Mouse (Mus musculus) A20 (cell line): Measurements from ENCODE around the gene Mgst3.

Source experiments
- DNase-seq: peaks from one replicate; pipeline ENCODE4 v3.0.0-alpha.2; 2011; ENCODE audit warnings: low read depth, low spot score

Mgst3 gene

DNA sequence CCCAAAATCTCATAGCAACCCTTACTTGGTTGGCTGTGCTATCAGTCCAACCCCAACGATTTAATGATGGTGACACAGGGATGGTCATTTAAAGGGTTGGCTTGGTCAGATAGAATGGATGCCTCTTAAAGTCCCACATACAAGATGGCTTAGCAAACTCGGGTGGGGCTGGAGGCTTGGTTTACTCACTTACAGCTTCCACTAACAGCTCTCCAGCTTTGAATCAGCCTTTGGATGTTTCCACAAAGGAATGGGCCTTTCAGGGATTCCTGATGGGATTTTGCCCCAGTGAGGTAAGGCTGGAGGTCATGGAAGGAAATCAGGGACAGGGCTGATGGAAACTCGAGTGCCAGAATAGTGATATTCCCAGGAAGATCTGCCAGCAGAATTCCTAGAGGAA is 5.8 kb downstream of the Mgst3 start:
- DNase-seq, result no peak

DNA sequence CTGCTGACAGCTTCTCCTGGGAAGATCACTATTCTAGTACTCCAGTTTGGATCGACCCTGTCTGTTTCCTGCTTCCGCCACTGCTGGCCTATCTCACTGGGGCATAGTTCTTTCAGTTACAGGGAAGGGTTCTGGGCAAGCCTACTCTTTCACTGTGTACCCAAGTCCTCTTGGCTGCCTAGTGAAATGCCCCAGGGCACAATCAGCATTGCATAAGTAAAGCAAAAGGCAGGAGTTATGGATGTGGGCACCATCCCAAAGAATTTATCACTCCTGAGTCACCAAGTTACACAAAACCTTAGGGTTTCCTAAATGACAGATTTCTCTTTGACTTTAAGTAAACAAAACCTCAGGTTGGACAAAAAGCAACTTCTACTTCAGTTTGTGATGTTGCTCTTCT is 6.3 kb downstream of the Mgst3 start:
- DNase-seq, result no peak

DNA sequence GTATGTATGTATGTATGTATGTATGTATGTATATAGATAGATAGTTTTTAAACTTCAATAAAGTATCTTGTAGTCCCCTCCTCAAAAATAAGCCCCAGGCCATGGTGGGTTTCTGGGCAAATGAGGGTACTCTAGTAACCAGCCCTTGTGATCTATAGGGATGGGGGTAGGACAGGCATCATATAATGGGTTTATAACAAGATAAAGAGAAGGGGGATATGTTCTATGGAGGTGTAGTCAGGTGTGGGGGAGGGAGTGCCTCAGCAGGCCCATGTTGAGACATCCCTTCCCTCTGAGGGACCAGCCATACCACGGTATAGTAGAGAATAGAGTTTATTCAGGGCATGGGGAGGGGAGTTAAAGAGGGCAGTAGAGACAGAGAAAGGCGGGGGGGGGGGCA is 7.2 kb downstream of the Mgst3 start:
- DNase-seq, result no peak

DNA sequence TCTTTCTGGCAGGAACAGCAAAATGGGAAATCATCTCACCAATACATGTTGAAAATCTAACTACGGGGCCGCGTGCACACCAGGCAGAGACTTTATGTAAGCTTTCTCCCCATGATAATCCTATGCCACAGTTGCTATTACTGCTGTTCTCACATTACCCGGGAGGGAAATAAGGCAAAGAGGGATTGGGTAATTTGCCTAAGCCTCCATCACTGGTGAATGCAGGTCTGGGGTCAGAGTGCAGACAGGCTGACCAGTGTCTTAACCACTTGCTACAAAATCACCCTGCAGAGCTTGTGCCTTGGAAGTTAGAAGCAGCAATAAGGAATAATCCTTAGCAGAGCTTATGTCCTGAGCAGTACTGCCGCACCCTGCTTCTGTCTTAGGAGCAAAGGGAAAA is 8.0 kb downstream of the Mgst3 start:
- DNase-seq, result no peak

DNA sequence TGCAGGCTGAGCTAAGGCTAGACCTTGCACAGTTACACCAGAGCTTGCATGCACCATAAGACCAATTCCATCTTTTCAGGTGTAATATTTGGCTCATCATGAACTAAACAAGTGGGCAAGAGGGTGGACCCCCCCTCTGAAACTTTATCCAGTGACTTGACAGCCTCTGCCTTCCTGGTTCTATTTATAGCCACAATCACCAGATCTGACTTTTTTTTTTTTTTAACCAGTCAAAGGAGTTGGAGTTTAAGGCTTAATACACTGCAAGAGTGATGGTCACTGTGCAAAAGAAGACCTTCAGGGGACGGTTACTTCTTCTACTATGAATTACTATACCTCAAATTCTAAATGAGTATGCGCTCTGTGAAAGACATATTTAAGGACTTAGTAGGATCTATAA is 8.4 kb downstream of the Mgst3 start:
- no peak for DNase-seq

DNA sequence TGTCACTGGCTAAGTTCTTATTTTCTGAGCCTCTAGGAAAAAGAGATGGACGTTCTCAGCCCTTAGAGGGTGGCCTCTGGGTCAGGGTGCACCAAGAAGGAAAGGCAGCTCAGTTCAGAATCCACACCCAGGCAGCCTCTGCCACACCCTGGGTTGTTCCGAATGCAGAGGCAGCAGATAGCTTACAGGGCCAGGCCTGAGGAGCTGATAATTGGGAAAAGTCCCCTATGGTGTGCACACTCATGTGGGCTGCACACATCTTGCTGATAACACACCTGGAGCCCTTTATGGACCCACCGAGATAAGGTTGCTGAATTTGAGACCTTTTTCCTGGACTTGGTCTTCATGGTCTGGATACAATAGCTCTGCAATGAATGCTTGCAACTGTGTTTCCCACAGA is 9.5 kb downstream of the Mgst3 start:
- no peak for DNase-seq

DNA sequence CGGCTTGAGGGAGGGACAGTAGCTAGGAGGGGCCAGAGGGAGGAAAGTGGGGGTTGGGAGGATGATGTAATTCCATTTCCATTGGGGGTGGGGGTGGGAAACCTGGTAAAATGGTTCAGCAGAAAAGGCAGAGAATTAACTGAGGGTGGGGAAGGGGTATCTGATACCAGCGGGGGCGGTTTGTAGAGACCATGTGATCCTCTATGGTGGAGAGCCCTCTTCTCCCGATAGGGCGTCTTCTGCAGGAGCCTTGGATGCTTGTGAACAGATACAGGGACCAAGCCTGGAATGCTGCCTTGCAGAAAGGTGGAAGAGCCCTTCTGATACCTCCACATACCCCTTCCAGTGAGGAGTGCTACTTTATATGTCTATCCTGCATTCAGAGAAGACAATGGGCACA is 10.5 kb downstream of the Mgst3 start:
- no peak for DNase-seq

DNA sequence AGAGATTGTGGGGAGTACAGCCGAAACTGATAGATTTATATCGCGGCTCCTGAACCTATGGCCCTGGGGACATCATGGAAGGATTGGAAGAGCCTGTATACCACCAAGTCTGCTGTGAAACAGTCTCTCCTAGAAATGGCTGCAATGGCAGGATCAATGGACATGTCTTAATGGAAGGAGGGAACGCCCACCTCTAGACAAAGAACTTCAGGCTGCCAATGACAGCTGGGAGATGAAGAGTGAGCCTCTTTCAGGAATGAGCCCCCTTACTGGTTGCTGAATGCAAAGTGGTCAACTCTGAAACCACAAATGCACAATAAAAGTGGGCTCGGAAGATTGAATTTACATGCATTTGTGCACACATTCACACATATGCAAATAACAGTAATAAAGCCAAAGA is 10.9 kb downstream of the Mgst3 start:
- no peak for DNase-seq

DNA sequence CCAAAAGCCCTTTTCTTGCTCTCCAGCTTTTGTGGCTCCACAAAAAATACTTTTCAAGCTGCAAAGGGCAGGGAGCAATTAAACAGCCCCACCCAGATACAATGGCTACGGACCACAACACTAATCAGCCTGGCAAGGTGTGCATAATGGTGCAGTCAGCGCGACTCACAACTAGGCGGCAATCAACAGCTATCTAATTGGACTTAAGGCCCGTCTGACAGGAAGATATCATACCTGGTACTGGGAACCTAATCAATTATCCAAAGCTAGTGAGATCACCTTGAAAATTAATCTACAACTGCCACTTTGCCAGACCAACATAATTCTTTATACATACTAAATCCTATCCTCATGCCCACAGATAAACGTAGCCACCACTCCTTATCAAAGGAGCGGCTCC is 11.3 kb downstream of the Mgst3 start:
- DNase-seq, result no peak

DNA sequence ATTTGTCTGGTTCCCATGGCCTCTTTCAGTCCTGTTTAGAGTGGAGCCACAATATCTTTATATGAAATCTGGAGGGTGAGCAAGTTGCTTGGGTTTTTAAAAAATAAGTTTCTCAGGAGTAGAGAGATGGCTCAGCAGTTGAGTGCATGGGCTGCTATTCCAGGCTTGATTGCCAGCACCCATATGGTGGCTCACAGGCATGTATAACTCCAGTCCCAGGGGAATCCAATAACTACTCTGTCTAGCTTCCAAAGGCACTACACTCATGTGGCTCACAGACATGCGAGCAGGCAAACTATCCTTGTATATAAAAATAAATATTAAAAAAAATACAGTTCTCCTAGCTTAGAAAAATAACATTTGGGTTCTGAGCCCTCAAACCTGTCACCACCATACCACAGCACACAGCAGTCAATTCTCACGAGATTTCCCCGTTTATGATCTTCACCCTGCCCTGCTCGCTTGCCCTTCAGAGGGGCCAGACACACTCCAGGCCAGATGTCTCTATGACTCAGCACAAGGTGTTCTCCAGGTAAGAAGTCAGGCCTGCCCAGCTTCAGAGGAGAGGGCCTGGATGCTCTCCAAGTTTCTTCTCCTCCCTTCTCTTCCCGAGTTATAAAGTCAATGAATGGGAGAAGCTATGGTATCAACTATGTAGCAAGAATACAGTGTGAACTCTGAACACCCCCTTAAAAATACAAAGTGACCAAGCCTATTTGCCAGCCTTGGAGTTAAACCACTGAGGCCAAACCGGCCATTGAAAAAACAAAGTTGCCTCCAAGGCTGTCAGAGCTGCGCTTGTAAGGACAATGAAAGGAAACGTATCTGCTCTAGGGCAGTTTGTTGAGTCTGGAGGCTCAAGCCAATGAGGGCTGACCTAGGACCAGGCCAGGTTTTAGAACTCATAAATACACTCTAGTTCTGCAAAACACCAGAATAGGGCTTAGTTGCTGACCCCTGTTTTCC is 12.3 kb downstream of the Mgst3 start:
- DNase-seq, result no peak

DNA sequence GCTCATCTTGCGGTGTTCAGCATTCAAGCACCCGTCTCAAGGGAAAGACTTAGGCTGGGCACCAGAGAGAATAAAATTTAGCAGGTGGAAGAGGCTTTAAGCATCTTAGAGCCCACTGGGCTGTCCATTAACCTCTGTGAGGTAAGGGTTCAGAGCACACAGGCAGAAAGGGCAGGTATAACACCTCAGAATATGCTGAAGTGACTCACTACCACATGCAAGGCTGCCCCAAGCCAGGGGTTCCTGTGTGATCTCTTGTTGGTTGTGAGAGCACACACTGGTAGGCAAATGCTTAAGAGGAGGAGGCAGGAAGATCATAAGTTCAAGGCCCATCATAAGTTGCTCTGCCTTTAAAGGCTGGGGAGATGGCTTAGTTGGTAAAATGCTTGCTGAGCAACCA is 13.4 kb downstream of the Mgst3 start:
- DNase-seq, result no peak

DNA sequence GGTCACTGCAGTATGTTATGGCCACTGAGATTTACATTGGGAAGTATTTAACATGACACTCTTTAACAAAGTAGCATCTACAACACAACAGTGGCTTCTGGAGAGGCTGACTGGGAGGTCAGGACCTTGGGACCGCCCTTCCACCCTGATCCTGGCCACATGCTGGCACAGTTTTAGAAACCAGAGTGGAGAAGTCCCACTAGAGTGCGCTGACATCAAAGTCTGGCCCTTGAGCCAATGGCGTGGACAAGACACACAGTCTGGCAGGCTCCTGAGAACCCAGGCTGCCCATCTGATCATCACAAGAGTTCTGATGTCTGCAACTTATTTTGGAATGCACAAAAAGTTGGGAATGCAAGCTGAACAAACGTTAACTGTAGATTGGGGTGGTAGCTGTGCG is 13.9 kb downstream of the Mgst3 start:
- no peak for DNase-seq

DNA sequence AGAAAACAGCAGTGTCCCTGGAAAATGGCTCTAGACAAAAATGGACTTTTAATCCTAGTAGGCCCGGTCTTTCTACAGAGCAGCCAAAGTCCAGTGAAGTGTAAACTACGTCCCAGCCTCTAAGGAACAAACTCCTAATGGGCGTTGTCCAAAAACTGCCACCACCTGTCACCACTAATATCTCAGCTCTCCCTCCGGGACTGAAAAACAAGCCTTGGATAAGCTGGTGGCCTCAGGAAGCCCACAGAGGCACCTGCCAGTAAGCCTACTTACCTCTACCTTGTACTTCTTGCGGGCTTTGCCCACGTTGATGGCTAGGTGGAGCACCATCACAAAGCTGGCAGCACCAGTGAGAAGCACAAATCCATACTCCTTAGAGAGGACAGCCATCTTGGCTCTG is 15.6 kb downstream of the Mgst3 start:
- no peak for DNase-seq

DNA sequence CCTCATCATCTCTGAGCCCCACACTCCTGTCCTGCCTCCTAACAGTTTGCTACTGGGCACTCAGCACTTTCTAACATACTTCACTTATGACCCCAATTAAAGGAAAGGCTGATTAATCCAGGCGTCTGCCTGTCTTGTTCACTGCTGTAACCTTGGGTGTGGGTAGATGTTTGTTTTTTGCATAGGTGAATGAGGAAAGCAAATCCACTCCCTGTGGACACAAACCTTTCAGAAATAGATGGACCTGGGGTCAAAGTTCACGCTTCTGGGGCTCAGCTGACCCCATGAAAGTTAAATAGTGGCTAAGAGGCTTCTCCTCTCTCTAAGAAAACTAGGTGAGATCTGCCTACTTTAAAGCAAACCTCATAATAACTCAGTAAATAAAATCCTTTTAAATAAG is 18.7 kb downstream of the Mgst3 start:
- DNase-seq, result no peak

DNA sequence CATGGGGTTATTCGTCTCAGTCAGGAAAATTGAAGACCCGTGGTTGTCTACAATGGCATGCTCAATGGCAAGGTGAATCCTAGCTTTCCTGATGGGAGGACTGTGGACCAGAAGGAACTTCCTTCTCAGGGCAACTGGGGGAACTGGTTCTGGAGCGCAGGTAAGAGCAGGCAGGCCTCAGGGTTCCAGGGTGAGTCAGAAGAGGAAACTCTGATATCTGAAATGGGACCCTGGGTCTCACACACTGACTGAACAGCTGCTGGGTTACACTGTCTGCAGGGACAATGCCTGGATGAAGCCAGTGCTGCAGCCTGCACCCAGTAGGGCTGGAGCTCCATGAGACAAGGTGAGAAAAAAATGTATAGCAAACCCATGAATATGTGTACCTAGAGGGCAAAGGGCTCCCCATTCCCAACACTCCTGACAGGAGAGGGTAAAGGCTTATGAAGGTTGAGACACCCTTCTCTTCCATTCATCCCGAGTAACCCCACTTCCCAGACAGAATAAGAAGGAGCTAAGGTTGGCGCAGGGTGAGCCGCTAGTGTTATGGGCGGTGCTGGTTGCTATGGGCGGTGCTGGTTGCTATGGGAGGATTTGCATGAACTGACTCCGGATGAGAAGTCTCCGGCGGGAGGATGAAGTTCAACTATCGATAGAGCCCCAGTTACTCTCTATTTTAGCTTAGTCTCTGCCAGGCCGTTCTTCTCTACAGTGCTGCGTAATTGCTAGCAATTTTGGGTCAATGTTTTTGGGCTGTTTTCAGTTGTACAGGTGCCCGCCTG is 19.4 kb downstream of the Mgst3 start:
- DNase-seq, result peak; percentile 84

DNA sequence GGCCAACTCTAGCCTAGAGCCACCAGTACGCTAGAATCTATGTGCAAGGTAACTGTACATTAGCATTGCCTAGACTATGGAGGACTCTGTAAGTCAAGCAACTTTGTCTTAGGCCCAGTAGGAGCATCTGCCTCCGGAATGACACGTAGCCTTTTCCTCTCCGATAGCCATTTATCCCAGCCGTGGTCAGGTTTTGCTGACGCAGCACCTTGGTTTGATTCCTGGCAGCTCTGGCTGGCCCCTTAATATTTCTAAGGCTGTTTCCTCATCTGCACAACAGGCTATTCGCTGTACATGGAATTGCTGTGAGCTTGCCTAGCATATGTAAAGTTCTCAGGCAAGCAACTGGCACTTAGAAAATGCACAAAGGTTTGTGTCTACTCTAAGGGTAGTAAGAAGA is 20.9 kb downstream of the Mgst3 start:
- DNase-seq, result no peak

DNA sequence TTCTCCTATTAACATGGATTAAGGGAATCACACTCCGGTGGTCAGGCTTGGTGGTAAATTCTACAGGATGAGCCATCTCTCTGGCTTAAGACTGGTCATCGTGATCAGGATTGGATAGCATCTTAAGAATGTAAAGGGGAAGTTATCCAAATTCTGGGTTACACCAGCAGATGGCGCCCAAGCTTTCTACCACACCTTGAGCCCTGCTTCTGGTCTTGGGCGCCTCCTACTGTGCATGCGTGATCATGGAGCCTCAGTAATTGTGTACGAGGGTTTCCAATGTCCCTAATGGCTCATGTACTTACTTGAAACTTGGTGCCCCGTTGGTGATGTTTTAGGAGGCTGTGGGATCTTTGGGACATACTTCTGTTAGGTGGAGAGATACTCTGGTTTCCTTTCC is 23.7 kb downstream of the Mgst3 start:
- DNase-seq, result peak; percentile 88

DNA sequence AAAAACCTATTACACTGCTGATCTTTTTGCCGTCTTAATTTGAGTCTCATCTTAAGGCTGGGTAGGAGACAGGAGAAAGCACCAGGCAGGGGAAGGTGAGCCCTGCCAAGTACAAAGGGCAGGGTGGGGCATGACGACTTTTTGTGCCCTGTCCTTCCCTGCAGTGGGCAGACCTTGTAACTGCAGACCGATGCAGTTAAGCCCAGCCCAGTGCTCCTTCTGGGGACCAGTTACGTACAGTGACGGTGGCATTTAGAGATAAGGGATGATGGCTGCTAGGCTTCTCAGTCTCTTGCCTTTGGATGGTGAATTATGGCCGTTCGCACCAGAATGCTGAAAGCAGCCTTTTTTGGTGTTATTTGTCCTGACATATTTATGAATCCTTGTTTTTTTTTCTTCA is 25.1 kb downstream of the Mgst3 start:
- no peak for DNase-seq

DNA sequence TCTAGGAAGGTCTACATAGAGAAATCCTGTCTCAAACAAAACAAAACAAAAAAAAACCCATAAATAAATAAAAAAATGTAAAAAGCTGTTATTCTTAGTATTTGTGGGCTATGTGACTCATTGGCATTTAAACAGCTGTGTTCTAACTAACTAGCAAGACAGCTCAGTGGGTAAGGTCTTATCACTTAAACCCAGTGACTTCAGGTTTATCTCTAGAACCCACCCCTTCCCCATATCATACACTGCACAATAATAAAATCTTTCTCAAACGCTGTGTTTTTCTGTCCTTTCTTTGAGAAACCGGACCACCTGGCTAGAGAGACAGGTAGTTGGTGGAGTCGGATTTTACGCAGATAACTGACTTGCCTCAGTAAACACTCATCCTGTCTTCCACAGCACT is 25.6 kb downstream of the Mgst3 start:
- no peak for DNase-seq

DNA sequence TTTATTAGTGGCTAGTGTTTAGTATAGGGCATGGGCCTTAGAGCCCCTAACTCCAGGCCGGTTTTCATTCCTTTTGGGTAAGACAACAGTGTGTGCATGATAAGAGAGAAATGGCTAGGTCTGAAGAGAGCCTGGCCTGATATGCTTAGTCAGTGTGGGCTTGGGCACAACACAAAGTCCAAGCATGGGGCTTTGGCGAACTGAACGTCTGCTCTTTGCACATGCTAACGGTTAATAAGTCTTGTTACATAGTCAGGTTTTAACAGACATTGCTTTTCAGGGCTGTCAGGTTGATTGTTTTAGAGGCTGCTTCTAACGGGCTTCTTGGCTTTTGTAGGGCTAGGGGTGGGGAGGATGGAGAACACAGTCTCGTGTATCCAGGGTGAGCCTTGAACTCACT is 27.0 kb downstream of the Mgst3 start:
- DNase-seq, result no peak

DNA sequence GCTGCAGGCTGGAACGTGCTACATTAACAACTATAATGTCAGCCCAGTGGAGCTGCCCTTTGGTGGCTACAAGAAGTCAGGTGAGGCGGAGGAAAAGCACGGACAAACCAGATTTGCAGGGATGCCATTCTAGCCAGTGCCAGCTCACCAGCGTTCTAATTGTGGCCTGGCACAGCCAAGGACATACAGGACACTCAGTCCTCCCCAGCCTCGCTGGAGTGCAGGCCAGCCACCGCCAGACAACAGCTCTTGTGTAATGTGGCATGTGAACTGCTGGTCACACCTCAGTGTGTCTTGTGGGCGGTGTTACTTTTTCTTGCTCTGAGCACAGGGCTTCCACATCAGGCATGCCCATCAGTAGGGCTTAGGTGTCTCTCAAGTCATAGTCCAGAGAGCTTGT is 27.8 kb downstream of the Mgst3 start:
- DNase-seq, result no peak

DNA sequence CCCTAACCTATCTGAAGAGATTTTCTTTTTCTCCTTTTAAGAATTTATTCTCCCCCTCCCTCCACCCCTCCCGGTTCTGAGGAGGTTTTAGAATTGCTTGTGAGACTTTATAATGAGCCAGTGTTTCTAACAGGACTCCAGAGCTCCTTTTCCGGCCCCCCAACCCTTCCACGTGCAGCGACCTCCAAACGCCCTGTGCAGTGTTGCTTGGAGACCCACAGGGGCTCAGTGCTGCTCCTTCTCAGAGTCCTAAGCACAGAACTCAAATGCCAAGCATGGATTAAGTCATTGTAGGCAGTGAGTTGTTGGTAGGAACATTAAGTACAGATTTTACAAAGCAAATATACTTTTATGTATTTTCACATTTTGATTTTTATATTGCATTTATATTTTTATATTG is 30.3 kb downstream of the Mgst3 start:
- no peak for DNase-seq

DNA sequence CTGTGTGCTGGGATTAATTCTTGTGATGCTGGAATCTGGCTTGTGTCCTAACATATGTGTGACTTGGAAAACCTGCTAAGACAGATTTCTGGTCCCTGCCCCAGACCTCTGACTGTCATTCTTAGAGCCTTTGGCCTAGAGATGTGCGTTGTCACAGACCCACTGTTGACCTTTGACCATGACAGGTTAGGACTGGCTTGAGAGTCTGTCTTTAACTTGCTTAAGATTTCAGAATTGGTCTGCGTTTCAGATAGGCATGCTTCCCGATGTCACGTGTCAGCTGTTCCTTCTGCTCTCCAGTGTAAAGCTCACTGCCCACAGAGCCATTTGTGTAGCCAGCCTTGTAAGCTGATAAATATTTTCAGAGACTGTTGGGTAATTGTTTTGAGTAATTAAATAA is 30.8 kb downstream of the Mgst3 start:
- no peak for DNase-seq
